Mouse (Mus musculus): ENCODE measurements at regions not wholly inside any gene's neighbourhood (a gene's known extent, or its start where the extent isn't known, plus 50 kb on each side); places are given as distances from the start of the nearest gene placed in this dataset.

GRCm38 (mm10) chr8:118037801-118038200 is 236.1 kb upstream of the Mphosph6 start:
- no peaks in the 10 kb centered on the region for H3K36me3 ChIP-seq (replicated peaks; ENCODE audit: low read length)
- peaks cover 75% of the 10 kb centered on the region for H3K9me3 ChIP-seq
- no peaks in the 10 kb centered on the region for H3K4me1 ChIP-seq
- H3K4me3 ChIP-seq (replicated peaks): no peak overlapping the region
- TF ChIP-seq FLI1 (IDR thresholded peaks at IDR 0.05; ENCODE audit: low read length): no peak
- TF ChIP-seq GATA1 (IDR thresholded peaks at IDR 0.05; ENCODE audit: borderline replicate concordance, low read length): no peak
- H3K27me3 ChIP-seq (replicated peaks): no peaks in the 10 kb centered on the region

- Histone ChIP-seq H3K27me3 (replicated peaks) (no peaks in the 10 kb centered on the region), H3K4me3 (replicated peaks) (no peak overlapping the region), H3K36me3 (replicated peaks; ENCODE audit: low read length) (no peaks in the 10 kb centered on the region), H3K9me3 (peaks cover 76% of the 10 kb centered on the region), H3K4me1 (no peaks in the 10 kb centered on the region)
- TF ChIP-seq GATA1 (IDR thresholded peaks at IDR 0.05; ENCODE audit: borderline replicate concordance, low read length) (no peak), FLI1 (IDR thresholded peaks at IDR 0.05; ENCODE audit: low read length) (no peak)
Observed at GRCm38 (mm10) chr8:118034051-118034450, 232.3 kb upstream of the Mphosph6 start.

GRCm38 (mm10) chr8:118031406-118031805 is 229.7 kb upstream of the Mphosph6 start:
- H3K4me3 ChIP-seq (replicated peaks): no peak overlapping the region
- peaks cover 79% of the 10 kb centered on the region for H3K9me3 ChIP-seq
- H3K4me1 ChIP-seq: no peaks in the 10 kb centered on the region
- TF ChIP-seq GATA1 (IDR thresholded peaks at IDR 0.05; ENCODE audit: borderline replicate concordance, low read length): no peak
- no peak for TF ChIP-seq FLI1 (IDR thresholded peaks at IDR 0.05; ENCODE audit: low read length)
- no peaks in the 10 kb centered on the region for H3K27me3 ChIP-seq (replicated peaks)
- H3K36me3 ChIP-seq (replicated peaks; ENCODE audit: low read length): no peaks in the 10 kb centered on the region

GRCm38 (mm10) chr8:118028061-118028850 is 226.5 kb upstream of the Mphosph6 start:
- no peaks in the 10 kb centered on the region for H3K27me3 ChIP-seq (replicated peaks)
- no peaks in the 10 kb centered on the region for H3K4me1 ChIP-seq
- no peaks in the 10 kb centered on the region for H3K36me3 ChIP-seq (replicated peaks; ENCODE audit: low read length)
- no peak for TF ChIP-seq GATA1 (IDR thresholded peaks at IDR 0.05; ENCODE audit: borderline replicate concordance, low read length)
- no peak for TF ChIP-seq FLI1 (IDR thresholded peaks at IDR 0.05; ENCODE audit: low read length)
- no peak overlapping the region for H3K4me3 ChIP-seq (replicated peaks)
- peaks cover 63% of the 10 kb centered on the region for H3K9me3 ChIP-seq

- Histone ChIP-seq H3K27me3 (replicated peaks) (no peaks in the 10 kb centered on the region), H3K36me3 (replicated peaks; ENCODE audit: low read length) (no peaks in the 10 kb centered on the region), H3K9me3 (peaks cover 71% of the 10 kb centered on the region), H3K4me1 (no peaks in the 10 kb centered on the region), H3K4me3 (replicated peaks) (no peak overlapping the region)
- TF ChIP-seq GATA1 (IDR thresholded peaks at IDR 0.05; ENCODE audit: borderline replicate concordance, low read length): no peak
- no peak for TF ChIP-seq FLI1 (IDR thresholded peaks at IDR 0.05; ENCODE audit: low read length)
Observed at GRCm38 (mm10) chr8:118023451-118023850, 221.7 kb upstream of the Mphosph6 start.

GRCm38 (mm10) chr8:118021978-118022377 is 220.2 kb upstream of the Mphosph6 start:
- H3K4me3 ChIP-seq (replicated peaks): no peak overlapping the region
- H3K36me3 ChIP-seq (replicated peaks; ENCODE audit: low read length): no peaks in the 10 kb centered on the region
- peaks cover 72% of the 10 kb centered on the region for H3K9me3 ChIP-seq
- H3K27me3 ChIP-seq (replicated peaks): no peaks in the 10 kb centered on the region
- H3K4me1 ChIP-seq: no peaks in the 10 kb centered on the region
- TF ChIP-seq GATA1 (IDR thresholded peaks at IDR 0.05; ENCODE audit: borderline replicate concordance, low read length): no peak
- TF ChIP-seq FLI1 (IDR thresholded peaks at IDR 0.05; ENCODE audit: low read length): no peak

- Histone ChIP-seq H3K4me3 (replicated peaks) (no peak overlapping the region), H3K27me3 (replicated peaks) (no peaks in the 10 kb centered on the region), H3K9me3 (peaks cover 87% of the 10 kb centered on the region), H3K4me1 (no peaks in the 10 kb centered on the region), H3K36me3 (replicated peaks; ENCODE audit: low read length) (no peaks in the 10 kb centered on the region)
- TF ChIP-seq GATA1 (IDR thresholded peaks at IDR 0.05; ENCODE audit: borderline replicate concordance, low read length) (no peak), FLI1 (IDR thresholded peaks at IDR 0.05; ENCODE audit: low read length) (no peak)
Observed at GRCm38 (mm10) chr8:118017261-118017660, 215.5 kb upstream of the Mphosph6 start.

- Histone ChIP-seq H3K27me3 (replicated peaks) (no peaks in the 10 kb centered on the region), H3K4me1 (no peaks in the 10 kb centered on the region), H3K9me3 (peaks cover 85% of the 10 kb centered on the region), H3K4me3 (replicated peaks) (no peak overlapping the region), H3K36me3 (replicated peaks; ENCODE audit: low read length) (no peaks in the 10 kb centered on the region)
- TF ChIP-seq GATA1 (IDR thresholded peaks at IDR 0.05; ENCODE audit: borderline replicate concordance, low read length) (no peak), FLI1 (IDR thresholded peaks at IDR 0.05; ENCODE audit: low read length) (no peak)
Observed at GRCm38 (mm10) chr8:118005186-118005585, 203.4 kb upstream of the Mphosph6 start.

- Histone ChIP-seq H3K36me3 (replicated peaks; ENCODE audit: low read length) (no peaks in the 10 kb centered on the region), H3K9me3 (peaks cover 83% of the 10 kb centered on the region), H3K4me1 (no peaks in the 10 kb centered on the region), H3K4me3 (replicated peaks) (no peak overlapping the region), H3K27me3 (replicated peaks) (no peaks in the 10 kb centered on the region)
- no peak for TF ChIP-seq GATA1 (IDR thresholded peaks at IDR 0.05; ENCODE audit: borderline replicate concordance, low read length)
- no peak for TF ChIP-seq FLI1 (IDR thresholded peaks at IDR 0.05; ENCODE audit: low read length)
Observed at GRCm38 (mm10) chr8:118004391-118004851, 202.7 kb upstream of the Mphosph6 start.

GRCm38 (mm10) chr8:118001138-118001537 is 199.4 kb upstream of the Mphosph6 start:
- no peak for TF ChIP-seq FLI1 (IDR thresholded peaks at IDR 0.05; ENCODE audit: low read length)
- no peak for TF ChIP-seq GATA1 (IDR thresholded peaks at IDR 0.05; ENCODE audit: borderline replicate concordance, low read length)
- Histone ChIP-seq H3K4me3 (replicated peaks) (no peak overlapping the region), H3K4me1 (no peaks in the 10 kb centered on the region), H3K9me3 (peaks cover 87% of the 10 kb centered on the region), H3K27me3 (replicated peaks) (no peaks in the 10 kb centered on the region), H3K36me3 (replicated peaks; ENCODE audit: low read length) (no peaks in the 10 kb centered on the region)

Measured in megakaryocyte, embryonic 14.5 days (primary cell).